ENCODE assay signal across 22 mouse cellular contexts in genomic region chr13:19555391-19555790, GRCm38 (mm10).
DNase-seq lines count a peak whose midpoint lies in the region; ATAC-seq lines count a peak whose summit lies in the region.
"Had no signal": no experiment of that assay in that cellular context is flagged by ENCODE, and none has a peak within 500 bp of the region (broad histone marks: within the 10 kb centered on the region; RNA-seq: fewer than 3 reads in every experiment).

No protein-coding gene starts in this region.

- no peaks in the 10 kb centered on the region for H3K36me3 ChIP-seq in midbrain, embryonic 11.5 days (ENCODE audit: control insufficient read depth, insufficient read depth, low read length)
- H3K36me3 ChIP-seq: embryonic facial prominence, embryonic 15.5 days; forebrain, embryonic 10.5 days; heart, embryonic 12.5 days; hindbrain, embryonic 10.5 days had no signal

- DNase-seq in embryo, embryonic 10.5 days (ENCODE audit: low spot score): peak; percentile 12
- no peak for DNase-seq in embryo, embryonic 9.5 days (ENCODE audit: extremely low spot score)
- DNase-seq in kidney, postnatal 10 days: peak; percentile 59
- no peak for DNase-seq in kidney, adult 11 months
- DNase-seq in urinary bladder, postnatal 14 days (ENCODE audit: low spot score): peak; percentile 39
- DNase-seq in urinary bladder, postnatal 10 days (ENCODE audit: low spot score): no peak
- DNase-seq in midbrain, embryonic 11.5 days (ENCODE audit: low spot score, missing footprints): no peak
- DNase-seq: adrenal gland, adult 2 months; adrenal gland, postnatal 25 days; cerebellum, adult 18-20 months; cerebellum, adult 9-11 months; cerebellum, postnatal 36 days; gastrocnemius, postnatal 25 days had no signal

- no peak overlapping the region for H3K4me3 ChIP-seq in midbrain, embryonic 11.5 days (ENCODE audit: low read depth, low read length)
- H3K4me3 ChIP-seq: embryonic facial prominence, embryonic 15.5 days; erythroblast, embryonic 14.5 days; forebrain, embryonic 10.5 days; heart, embryonic 12.5 days; hindbrain, embryonic 10.5 days had no signal

- no peaks in the 10 kb centered on the region for H3K27me3 ChIP-seq in midbrain, embryonic 11.5 days (ENCODE audit: control insufficient read depth, insufficient read depth, low read length)
- H3K27me3 ChIP-seq: embryonic facial prominence, embryonic 15.5 days; heart, embryonic 12.5 days; Patski had no signal

- H3K9ac ChIP-seq in midbrain, embryonic 11.5 days (ENCODE audit: low read length): no peak overlapping the region
- H3K9ac ChIP-seq: embryonic facial prominence, embryonic 15.5 days; heart, embryonic 12.5 days; hindbrain, embryonic 14.5 days had no signal

- H3K27ac ChIP-seq in midbrain, embryonic 11.5 days (ENCODE audit: low read depth, low read length): no peak overlapping the region
- H3K27ac ChIP-seq: embryonic facial prominence, embryonic 15.5 days; forebrain, embryonic 10.5 days; hindbrain, embryonic 10.5 days; hindbrain, embryonic 14.5 days had no signal

- ATAC-seq in midbrain, embryonic 11.5 days (ENCODE audit: low FRiP score): no peak
- ATAC-seq: activated CD4-positive, CD25-positive, alpha-beta regulatory T cell, adult 4 months; forebrain, embryonic 14.5 days; Patski had no signal

- no peak overlapping the region for H3K4me2 ChIP-seq in midbrain, embryonic 11.5 days
- H3K4me2 ChIP-seq: embryonic facial prominence, embryonic 15.5 days; heart, embryonic 12.5 days; hindbrain, embryonic 14.5 days had no signal

- 89% methylated on average over 4 of the region's 4 CpGs for WGBS in midbrain, embryonic 11.5 days

- H3K4me1 ChIP-seq in midbrain, embryonic 11.5 days (ENCODE audit: control insufficient read depth, insufficient read depth, low read length): no peaks in the 10 kb centered on the region
- H3K4me1 ChIP-seq: embryonic facial prominence, embryonic 15.5 days; forebrain, embryonic 10.5 days; heart, embryonic 12.5 days; hindbrain, embryonic 10.5 days had no signal

- H3K9me3 ChIP-seq in midbrain, embryonic 11.5 days (ENCODE audit: control insufficient read depth, low read length): no peaks in the 10 kb centered on the region
- H3K9me3 ChIP-seq: embryonic facial prominence, embryonic 15.5 days; forebrain, embryonic 10.5 days; heart, embryonic 12.5 days; hindbrain, embryonic 10.5 days had no signal

Comparison
In these comparisons a context has a peak if more than half of its experiments do, and no peak if none do; other contexts are left out.
1. DNase-seq: peak in embryo, embryonic 10.5 days (single experiment), kidney, postnatal 10 days (single experiment) and urinary bladder, postnatal 14 days (single experiment); none in embryo, embryonic 9.5 days (single experiment), kidney, adult 11 months (single experiment), urinary bladder, postnatal 10 days (single experiment) and midbrain, embryonic 11.5 days (single experiment).